Mouse (Mus musculus) neural tube, embryonic 12.5 days (tissue): ENCODE data around the gene S1pr4. TPM values are rescaled to one million over a fixed set of nuclear protein-coding genes. Genes with fewer than 3 reads are reported as not detected.

ENCODE experiments used
- ATAC-seq: fragments of 200-750 bp; cut with Nextera tagmentation; 2 replicates; pipeline ENCODE4 v1.8.0; 2017; ENCODE audit warnings: low read depth, mild to moderate bottlenecking, moderate TSS enrichment, moderate library complexity; ENCODE audit not compliant: low FRiP score
- H3K27ac ChIP-seq: fragments of 300-500 bp; sonication (generic); 2 replicates; pipeline ENCODE4 v1.5.1; 2016
- H3K27me3 ChIP-seq: fragments of 300-500 bp; sonication (generic); replicated peaks from 2 replicates; pipeline ENCODE4 v1.6.1; 2016; ENCODE audit warnings: mild to moderate bottlenecking
- H3K36me3 ChIP-seq: fragments of 300-500 bp; sonication (generic); 2 replicates; pipeline ENCODE4 v1.6.1; 2016; ENCODE audit warnings: mild to moderate bottlenecking
- H3K4me1 ChIP-seq: fragments of 300-500 bp; sonication (generic); 2 replicates; pipeline ENCODE4 v1.6.1; 2016
- H3K4me2 ChIP-seq: fragments of 300-500 bp; sonication (generic); replicated peaks from 2 replicates; pipeline ENCODE4 v1.6.1; 2016; ENCODE audit warnings: mild to moderate bottlenecking
- H3K4me3 ChIP-seq: fragments of 300-500 bp; sonication (generic); 2 replicates; pipeline ENCODE4 v1.5.1; 2016
- H3K9ac ChIP-seq: fragments of 300-500 bp; sonication (generic); 2 replicates; pipeline ENCODE4 v1.6.1; 2016; ENCODE audit warnings: mild to moderate bottlenecking
- H3K9me3 ChIP-seq: fragments of 300-500 bp; sonication (generic); 2 replicates; pipeline ENCODE4 v1.6.1; 2016; ENCODE audit warnings: mild to moderate bottlenecking
- WGBS: fragments of 180-500 bp; shearing (Covaris S2); methylation state at CpG from one replicate; pipeline ENCODE4 v1.1.7; 2016; 5-methylcytosine and 5-hydroxymethylcytosine counted together
- polyA plus RNA-seq: library from polyadenylated mRNA; unstranded; fragments of >200 nt; fragmentation: Nextera tagmentation; extraction: Ambion mirVana; gene quantifications from 2 replicates; pipeline ENCODE4 v1.2.1, GENCODE M21; 2016

S1pr4 gene
- polyA plus RNA-seq, 1 experiment from 2014 or later: 0.51 TPM

- no peak overlapping the region for H3K4me2 ChIP-seq
- peaks cover 17% of the 10 kb centered on the region for H3K4me1 ChIP-seq
- H3K27me3 ChIP-seq: no peaks in the 10 kb centered on the region
- H3K4me3 ChIP-seq: no peak overlapping the region
- WGBS: 100% methylated on average over 1 of the region's 2 CpGs
- no peak overlapping the region for H3K9ac ChIP-seq
- no peak overlapping the region for H3K27ac ChIP-seq
- H3K36me3 ChIP-seq: peaks cover 18% of the 10 kb centered on the region
- H3K9me3 ChIP-seq: no peaks in the 10 kb centered on the region
- ATAC-seq: no peak
Measured at GRCm38 (mm10) chr10:81537429-81537828, 37.5 kb upstream of the S1pr4 start.

- no peak overlapping the region for H3K9ac ChIP-seq
- peaks cover 10% of the 10 kb centered on the region for H3K4me1 ChIP-seq
- ATAC-seq: no peak
- 79% methylated on average over 6 of the region's 6 CpGs for WGBS
- H3K36me3 ChIP-seq: peaks cover 22% of the 10 kb centered on the region
- no peak overlapping the region for H3K4me3 ChIP-seq
- H3K4me2 ChIP-seq: no peak overlapping the region
- no peak overlapping the region for H3K27ac ChIP-seq
- H3K27me3 ChIP-seq: no peaks in the 10 kb centered on the region
- no peaks in the 10 kb centered on the region for H3K9me3 ChIP-seq
Measured at GRCm38 (mm10) chr10:81536734-81537133, 36.8 kb upstream of the S1pr4 start.

GRCm38 (mm10) chr10:81534826-81535225 is 34.9 kb upstream of the S1pr4 start:
- Histone ChIP-seq H3K9me3 (no peaks in the 10 kb centered on the region), H3K36me3 (peaks cover 39% of the 10 kb centered on the region), H3K4me1 (no peaks in the 10 kb centered on the region), H3K9ac (no peak overlapping the region), H3K4me3 (no peak overlapping the region), H3K4me2 (no peak overlapping the region), H3K27ac (no peak overlapping the region), H3K27me3 (no peaks in the 10 kb centered on the region)
- ATAC-seq: no peak
- 65% methylated on average over 16 of the region's 16 CpGs for WGBS

GRCm38 (mm10) chr10:81526779-81527178 is 26.8 kb upstream of the S1pr4 start:
- WGBS: 17% methylated on average over 14 of the region's 14 CpGs
- ATAC-seq: no peak; the same call in 1 of the 2 replicates
- peaks cover 12% of the 10 kb centered on the region for H3K27me3 ChIP-seq

GRCm38 (mm10) chr10:81525017-81525694 is 25.2 kb upstream of the S1pr4 start:
- no peaks in the 10 kb centered on the region for H3K4me1 ChIP-seq
- H3K4me3 ChIP-seq: no peak overlapping the region
- H3K9ac ChIP-seq: no peak overlapping the region
- H3K27me3 ChIP-seq: peaks cover 12% of the 10 kb centered on the region
- peaks cover 14% of the 10 kb centered on the region for H3K36me3 ChIP-seq
- no peak overlapping the region for H3K27ac ChIP-seq
- 67% methylated on average over 12 of the region's 13 CpGs for WGBS
- no peaks in the 10 kb centered on the region for H3K9me3 ChIP-seq
- no peak for ATAC-seq
- H3K4me2 ChIP-seq: no peak overlapping the region

More at GRCm38 (mm10) chr10:81526779-81527178, 26.8 kb upstream of the S1pr4 start:
- Histone ChIP-seq H3K9ac (no peak overlapping the region), H3K9me3 (no peaks in the 10 kb centered on the region), H3K4me3 (no peak overlapping the region), H3K4me2 (no peak overlapping the region), H3K4me1 (no peaks in the 10 kb centered on the region), H3K27ac (no peak overlapping the region), H3K36me3 (peaks cover 28% of the 10 kb centered on the region)

- Histone ChIP-seq H3K9ac (no peak within 1 kb of the TSS), H3K4me1 (no peaks in the 10 kb centered on the region), H3K4me3 (0 out of 2 replicates have a peak within 1 kb of the TSS, but pooled peaks have one; percentile 9), H3K27ac (no peak within 1 kb of the TSS), H3K4me2 (no peak within 1 kb of the TSS), H3K9me3 (no peaks in the 10 kb centered on the region), H3K36me3 (peaks cover 4% of the 10 kb centered on the region; the same call in 1 of the 2 replicates), H3K27me3 (peaks cover 12% of the 10 kb centered on the region)
- no peak for ATAC-seq
- 24% methylated on average over 9 of the region's 9 CpGs for whole genome bisulfite sequencing
Measured at GRCm38 (mm10) chr10:81524051-81524605, 24.2 kb upstream of the S1pr4 start, which contains the start of gene Gna15. TSS of gene Gna15 (minus strand) at chr10:81524225.

- Histone ChIP-seq H3K9ac (no peak overlapping the region), H3K27me3 (peaks cover 12% of the 10 kb centered on the region), H3K4me1 (no peaks in the 10 kb centered on the region), H3K4me2 (no peak overlapping the region), H3K4me3 (no peak overlapping the region), H3K9me3 (no peaks in the 10 kb centered on the region), H3K27ac (no peak overlapping the region), H3K36me3 (no peaks in the 10 kb centered on the region)
- no peak for ATAC-seq
- WGBS: 23% methylated on average over 19 of the region's 19 CpGs
Measured at GRCm38 (mm10) chr10:81523570-81523969, 23.6 kb upstream of the S1pr4 start.

GRCm38 (mm10) chr10:81523142-81523541 is 23.2 kb upstream of the S1pr4 start:
- H3K9ac ChIP-seq: no peak overlapping the region
- ATAC-seq: no peak
- 84% methylated on average over 6 of the region's 6 CpGs for WGBS
- H3K27me3 ChIP-seq: peaks cover 12% of the 10 kb centered on the region
- no peaks in the 10 kb centered on the region for H3K9me3 ChIP-seq
- H3K27ac ChIP-seq: no peak overlapping the region
- no peak overlapping the region for H3K4me3 ChIP-seq
- H3K4me2 ChIP-seq: no peak overlapping the region
- H3K36me3 ChIP-seq: no peaks in the 10 kb centered on the region
- no peaks in the 10 kb centered on the region for H3K4me1 ChIP-seq

GRCm38 (mm10) chr10:81519978-81520365 is 20.0 kb upstream of the S1pr4 start:
- H3K9me3 ChIP-seq: no peaks in the 10 kb centered on the region

GRCm38 (mm10) chr10:81519227-81519977 is 19.5 kb upstream of the S1pr4 start:
- no peaks in the 10 kb centered on the region for H3K9me3 ChIP-seq
- H3K27ac ChIP-seq: no peak overlapping the region
- H3K4me3 ChIP-seq: no peak overlapping the region
- no peaks in the 10 kb centered on the region for H3K4me1 ChIP-seq
- no peak overlapping the region for H3K4me2 ChIP-seq
- WGBS: 82% methylated on average over 6 of the region's 6 CpGs
- peaks cover 5% of the 10 kb centered on the region for H3K27me3 ChIP-seq
- no peaks in the 10 kb centered on the region for H3K36me3 ChIP-seq
- ATAC-seq: no peak
- H3K9ac ChIP-seq: no peak overlapping the region

More at GRCm38 (mm10) chr10:81519978-81520365, 20.0 kb upstream of the S1pr4 start:
- peaks cover 8% of the 10 kb centered on the region for H3K27me3 ChIP-seq
- H3K9ac ChIP-seq: no peak overlapping the region
- no peak overlapping the region for H3K4me3 ChIP-seq
- no peaks in the 10 kb centered on the region for H3K36me3 ChIP-seq
- ATAC-seq: no peak
- no peaks in the 10 kb centered on the region for H3K4me1 ChIP-seq
- H3K4me2 ChIP-seq: no peak overlapping the region
- H3K27ac ChIP-seq: no peak overlapping the region
- 78% methylated on average over 3 of the region's 3 CpGs for WGBS

- H3K36me3 ChIP-seq: no peaks in the 10 kb centered on the region
Measured at GRCm38 (mm10) chr10:81518546-81518945, 18.6 kb upstream of the S1pr4 start.

GRCm38 (mm10) chr10:81517227-81517626 is 17.3 kb upstream of the S1pr4 start:
- H3K27me3 ChIP-seq: peaks cover 9% of the 10 kb centered on the region; the same call in 1 of the 2 replicates
- no peak for ATAC-seq
- no peak overlapping the region for H3K9ac ChIP-seq
- no peak overlapping the region for H3K27ac ChIP-seq
- no peak overlapping the region for H3K4me3 ChIP-seq
- H3K36me3 ChIP-seq: no peaks in the 10 kb centered on the region
- 80% methylated on average over 8 of the region's 8 CpGs for WGBS
- no peaks in the 10 kb centered on the region for H3K4me1 ChIP-seq
- peaks cover 5% of the 10 kb centered on the region; the same call in 1 of the 2 replicates for H3K9me3 ChIP-seq
- H3K4me2 ChIP-seq: no peak overlapping the region

More at GRCm38 (mm10) chr10:81518546-81518945, 18.6 kb upstream of the S1pr4 start:
- Histone ChIP-seq H3K4me2 (no peak overlapping the region), H3K27ac (no peak overlapping the region), H3K4me1 (no peaks in the 10 kb centered on the region), H3K27me3 (no peaks in the 10 kb centered on the region), H3K9me3 (peaks cover 5% of the 10 kb centered on the region; the same call in 1 of the 2 replicates), H3K9ac (no peak overlapping the region), H3K4me3 (no peak overlapping the region)
- ATAC-seq: no peak
- WGBS: 10% methylated on average over 4 of the region's 4 CpGs
